Mouse (Mus musculus) gastrocnemius, postnatal 25 days (tissue): ENCODE data around the gene Ltc4s. TPM values are rescaled to one million over a fixed set of nuclear protein-coding genes. Genes with fewer than 3 reads are reported as not detected.

Experiments
- DNase-seq: peaks from one replicate; pipeline ENCODE4 v3.0.0; 2022
- total RNA-seq, 2 experiments: library from RNA; stranded (reverse); gene quantifications; 1 replicate in 1 of 2; 2 replicates in 1 of 2; pipeline ENCODE4 v1.2.3; 2021

Ltc4s gene
- total RNA-seq, 2 experiments from 2014 or later: 2.9 to 3.7 TPM

GRCm38 (mm10) chr11:50248473-50249171, 10.2 kb upstream of the Ltc4s start:
- no peak for DNase-seq

GRCm38 (mm10) chr11:50245269-50245668, 6.9 kb upstream of the Ltc4s start:
- no peak for DNase-seq

GRCm38 (mm10) chr11:50243926-50244325, 5.5 kb upstream of the Ltc4s start:
- DNase-seq: no peak

GRCm38 (mm10) chr11:50240235-50240911, 2.0 kb upstream of the Ltc4s start:
- DNase-seq: no peak

- DNase-seq: no peak
Measured at GRCm38 (mm10) chr11:50238821-50239791, 690 bp upstream of the Ltc4s start.

- no peak for DNase-seq
Measured at GRCm38 (mm10) chr11:50236937-50237835, 1.2 kb downstream of the Ltc4s start.

GRCm38 (mm10) chr11:50236540-50236936, 1.9 kb downstream of the Ltc4s start:
- DNase-seq: peak; percentile 89

- DNase-seq: no peak
Measured at GRCm38 (mm10) chr11:50234606-50235005, 3.8 kb downstream of the Ltc4s start.

GRCm38 (mm10) chr11:50233993-50234392, 4.4 kb downstream of the Ltc4s start:
- DNase-seq: no peak

- DNase-seq: no peak
Measured at GRCm38 (mm10) chr11:50233022-50233421, 5.4 kb downstream of the Ltc4s start.

GRCm38 (mm10) chr11:50231411-50231810, 7.0 kb downstream of the Ltc4s start:
- no peak for DNase-seq

GRCm38 (mm10) chr11:50230481-50231304, 7.7 kb downstream of the Ltc4s start:
- no peak for DNase-seq

- DNase-seq: no peak
Measured at GRCm38 (mm10) chr11:50229252-50229910, 9.0 kb downstream of the Ltc4s start.

GRCm38 (mm10) chr11:50228772-50229171, 9.6 kb downstream of the Ltc4s start:
- DNase-seq: no peak

GRCm38 (mm10) chr11:50227736-50228135, 10.7 kb downstream of the Ltc4s start:
- no peak for DNase-seq

- DNase-seq: no peak
Measured at GRCm38 (mm10) chr11:50227226-50227625, 11.2 kb downstream of the Ltc4s start.

GRCm38 (mm10) chr11:50226406-50226805, 12.0 kb downstream of the Ltc4s start:
- DNase-seq: no peak

- DNase-seq: no peak
Measured at GRCm38 (mm10) chr11:50225611-50226378, 12.6 kb downstream of the Ltc4s start.
